Mouse (Mus musculus): ENCODE measurements around the gene Vgll4. TPM values are rescaled to one million over a fixed set of nuclear protein-coding genes. Genes with fewer than 3 reads are reported as not detected.

The Vgll4 gene
- polyA plus RNA-seq (2017; shearing (Covaris generic)): 111 TPM

GRCm38 (mm10) chr6:114969213-114970120 lies at the start of gene Vgll4:
TSS of gene Vgll4 (minus strand) at chr6:114969994.

Other genes starting within 250 kb of the Vgll4 start
- gene Tamm41, start 67.9 kb upstream of the Vgll4 start, polyA plus RNA-seq (2017; shearing (Covaris generic)): 39.9 TPM
- not detected for gene Syn2, start 164.9 kb upstream of the Vgll4 start, polyA plus RNA-seq (2017; shearing (Covaris generic))

Data from CD4-positive, CD25-positive, alpha-beta regulatory T cell (primary cell).